Mouse (Mus musculus) left cerebral cortex, adult 18-20 months (tissue): Measurements from ENCODE around the gene Tbcel. TPM values are rescaled to one million over a fixed set of nuclear protein-coding genes. Genes with fewer than 3 reads are reported as not detected.
A peak's percentile ranks its signal among the peaks of the same experiment; 100 is the strongest.

Experiments
- DNase-seq, 2 experiments: peaks; one replicate each; pipeline ENCODE4 v3.0.0; 2021 to 2022; ENCODE audit warnings: low spot score in 2 of 2, mixed read lengths in 1 of 2
- long read RNA-seq, 2 experiments: library from polyadenylated mRNA; stranded (forward); transcript quantifications; one replicate each; pipeline ENCODE4 v2.0.0; 2021
- total RNA-seq, 2 experiments: library from RNA; stranded (reverse); gene quantifications; 2 replicates each; pipeline ENCODE4 v1.2.3; 2021

The Tbcel gene
- total RNA-seq = 10 to 100 TPM; 46.3 to 48.9 TPM
- long read RNA-seq, experiment 1, full-length matches to known transcripts = 3 of 15 reads
- long read RNA-seq, experiment 1, partial matches to known transcripts = 1 of 15 reads
- long read RNA-seq, experiment 1, other reads (novel, unspliced or antisense) = 11 of 15 reads
- long read RNA-seq, experiment 2, full-length matches to known transcripts = 4 of 11 reads
- long read RNA-seq, experiment 2, partial matches to known transcripts = 2 of 11 reads
- long read RNA-seq, experiment 2, other reads (novel, unspliced or antisense) = 5 of 11 reads

DNA sequence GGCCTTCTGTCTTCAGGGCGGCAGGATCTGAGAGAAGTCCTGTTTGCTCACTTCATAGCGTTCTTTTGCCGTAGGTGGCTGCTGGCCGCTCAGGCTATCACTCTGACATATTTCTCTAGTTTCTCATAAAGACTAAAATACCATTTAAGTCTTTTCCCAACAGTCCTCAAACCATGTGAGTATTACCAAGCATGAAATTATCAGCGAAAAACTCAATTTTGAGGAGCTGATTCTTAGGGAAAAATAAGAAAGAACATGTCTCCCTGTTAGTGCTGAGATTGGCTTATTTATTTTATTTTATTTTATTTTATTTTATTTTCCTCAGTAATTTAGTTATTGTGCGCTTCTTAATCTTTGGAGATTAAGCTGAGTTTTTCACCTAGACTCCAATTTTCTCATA, at the start of gene Tbcel:
TSS of gene Tbcel (minus strand) at position 101 of the 400 bp plus-strand sequence.
- DNase-seq = no peak

DNA sequence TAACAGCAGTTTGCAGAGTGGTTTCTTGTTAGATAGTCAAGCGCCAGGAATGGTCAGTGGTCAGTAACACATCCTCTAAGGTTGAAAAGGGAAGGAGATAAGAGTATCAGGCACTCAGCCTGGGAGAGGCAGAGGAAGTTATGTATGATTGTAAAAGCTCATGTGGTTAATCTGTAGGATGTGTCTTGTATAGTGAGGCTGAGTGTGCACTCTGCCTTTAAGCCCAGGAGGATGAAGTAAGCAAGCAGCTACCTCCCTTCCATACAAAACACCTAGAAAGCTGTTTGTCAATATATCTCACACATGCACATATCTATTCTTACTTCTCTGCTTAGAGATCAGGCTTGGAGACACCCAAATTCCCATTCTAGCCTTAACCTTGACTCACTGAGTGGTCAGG, 47.6 kb upstream of the Tbcel start:
- DNase-seq = no peak

DNA sequence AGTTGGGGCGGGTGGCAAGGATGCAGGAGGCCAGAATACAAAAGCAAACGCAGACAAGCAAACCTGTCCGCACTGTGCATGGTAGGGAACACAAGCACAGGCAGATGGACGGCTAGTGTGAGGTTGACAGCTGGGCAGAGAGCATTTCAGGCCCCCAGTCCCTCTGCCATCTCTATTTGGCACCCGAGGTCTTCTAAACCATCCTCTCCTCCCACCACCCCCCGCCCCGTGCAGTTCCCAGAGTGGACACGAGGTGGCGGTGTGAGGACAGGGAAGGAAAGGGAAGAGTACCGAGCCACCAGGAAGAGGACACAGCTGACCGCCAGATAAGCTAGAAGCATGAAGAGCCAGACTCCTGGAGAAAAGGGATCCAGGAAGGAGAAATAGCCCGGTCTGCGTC, 42.5 kb upstream of the Tbcel start:
- DNase-seq = peak; percentile 86 to 91

DNA sequence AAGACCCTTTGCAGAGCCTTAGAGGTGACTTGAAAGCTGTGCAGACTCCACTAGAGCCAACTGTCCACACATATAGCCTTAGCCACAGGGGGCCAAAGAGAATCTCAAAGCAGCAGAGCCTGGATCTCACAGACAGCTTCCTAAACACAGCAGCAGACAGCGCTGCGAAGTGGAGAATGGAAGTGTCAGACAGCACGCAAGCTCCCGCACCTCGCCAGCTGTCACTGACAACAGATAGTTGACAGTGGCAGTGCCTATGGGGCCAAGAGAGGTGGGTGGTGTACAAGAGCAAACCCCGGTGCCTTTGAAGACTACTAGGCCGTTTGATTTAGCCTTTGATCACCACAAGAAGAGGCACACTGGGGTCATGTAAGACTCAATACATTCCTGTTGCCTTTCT, 41.4 kb upstream of the Tbcel start:
- no peak for DNase-seq

DNA sequence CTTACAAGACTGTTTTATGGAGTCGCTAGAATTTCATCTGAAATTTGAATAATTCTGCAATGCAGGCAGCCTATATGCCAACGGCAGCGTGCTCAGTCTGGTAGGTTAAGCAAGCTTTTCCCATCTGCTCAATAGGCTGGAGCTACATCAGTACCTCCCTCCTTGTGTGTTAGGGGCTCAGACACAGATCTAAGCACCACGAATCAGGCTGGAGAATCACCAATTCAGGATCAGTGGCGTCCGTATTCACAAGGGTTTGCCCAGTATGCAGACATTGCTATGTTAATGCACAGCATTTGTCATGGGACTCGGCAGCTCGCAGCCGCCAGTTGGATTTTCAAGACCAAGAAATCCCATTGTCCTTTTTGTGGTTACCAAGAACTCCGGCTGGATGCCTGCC, 36.9 kb upstream of the Tbcel start:
- no peak for DNase-seq

DNA sequence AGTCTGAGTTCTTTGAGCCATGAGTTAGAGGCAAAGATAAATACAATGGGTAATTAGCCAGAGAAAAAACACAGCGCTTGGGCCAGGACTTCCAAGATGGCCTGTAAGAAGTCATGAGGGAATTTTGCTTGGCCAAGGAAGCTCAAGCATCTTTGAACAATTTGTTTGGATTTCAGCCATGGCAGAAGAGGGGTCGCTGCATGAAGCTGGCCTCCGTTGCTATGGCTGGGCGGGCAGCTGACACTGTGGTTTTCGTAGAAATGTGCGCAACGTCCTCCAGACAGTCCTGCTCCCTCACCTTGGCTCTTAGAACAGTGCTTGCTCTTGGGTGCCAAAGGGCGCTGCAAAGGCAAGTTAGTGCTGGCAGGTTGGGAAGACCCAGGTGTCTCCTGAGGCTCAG, 25.9 kb upstream of the Tbcel start:
- no peak for DNase-seq

DNA sequence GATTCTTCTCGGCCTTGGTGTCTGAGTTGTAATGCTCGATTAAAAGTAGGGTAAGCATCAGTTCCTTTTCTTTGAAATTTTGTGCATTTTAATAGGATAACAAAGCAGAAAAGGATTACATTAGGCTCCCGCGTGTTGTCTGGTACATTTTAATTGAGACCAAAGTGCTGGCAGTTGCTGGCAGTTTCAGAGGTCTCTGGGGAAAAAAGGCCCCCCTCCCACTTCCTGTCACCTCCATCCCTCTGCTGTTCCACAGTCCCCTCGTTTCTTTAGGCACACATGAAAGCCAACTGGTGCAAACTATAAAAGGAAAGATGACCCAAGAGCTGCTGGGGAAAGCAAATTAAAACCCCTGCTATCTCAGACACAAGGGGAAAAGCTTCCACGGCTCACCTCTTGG, 25.4 kb upstream of the Tbcel start:
- DNase-seq = no peak

DNA sequence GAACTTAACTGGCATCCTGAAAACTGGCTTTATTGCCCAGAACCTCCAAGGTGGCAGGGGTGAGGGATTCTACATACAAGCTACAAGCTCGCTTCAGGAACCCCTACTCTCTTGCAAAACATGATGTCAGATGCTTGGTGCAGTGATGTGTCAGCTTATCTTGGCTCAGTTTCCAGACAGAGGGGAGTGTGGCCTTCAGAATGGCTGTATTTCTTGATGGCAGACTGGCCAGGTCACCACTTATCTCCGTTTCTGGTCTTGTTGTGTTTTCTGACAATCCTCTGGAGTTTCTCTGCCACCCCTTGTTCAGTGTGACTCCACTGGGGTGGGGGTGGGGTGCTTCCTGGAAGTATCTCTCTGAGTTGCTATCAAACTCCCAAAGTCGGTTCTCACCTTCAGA, 24.3 kb upstream of the Tbcel start:
- DNase-seq = no peak

DNA sequence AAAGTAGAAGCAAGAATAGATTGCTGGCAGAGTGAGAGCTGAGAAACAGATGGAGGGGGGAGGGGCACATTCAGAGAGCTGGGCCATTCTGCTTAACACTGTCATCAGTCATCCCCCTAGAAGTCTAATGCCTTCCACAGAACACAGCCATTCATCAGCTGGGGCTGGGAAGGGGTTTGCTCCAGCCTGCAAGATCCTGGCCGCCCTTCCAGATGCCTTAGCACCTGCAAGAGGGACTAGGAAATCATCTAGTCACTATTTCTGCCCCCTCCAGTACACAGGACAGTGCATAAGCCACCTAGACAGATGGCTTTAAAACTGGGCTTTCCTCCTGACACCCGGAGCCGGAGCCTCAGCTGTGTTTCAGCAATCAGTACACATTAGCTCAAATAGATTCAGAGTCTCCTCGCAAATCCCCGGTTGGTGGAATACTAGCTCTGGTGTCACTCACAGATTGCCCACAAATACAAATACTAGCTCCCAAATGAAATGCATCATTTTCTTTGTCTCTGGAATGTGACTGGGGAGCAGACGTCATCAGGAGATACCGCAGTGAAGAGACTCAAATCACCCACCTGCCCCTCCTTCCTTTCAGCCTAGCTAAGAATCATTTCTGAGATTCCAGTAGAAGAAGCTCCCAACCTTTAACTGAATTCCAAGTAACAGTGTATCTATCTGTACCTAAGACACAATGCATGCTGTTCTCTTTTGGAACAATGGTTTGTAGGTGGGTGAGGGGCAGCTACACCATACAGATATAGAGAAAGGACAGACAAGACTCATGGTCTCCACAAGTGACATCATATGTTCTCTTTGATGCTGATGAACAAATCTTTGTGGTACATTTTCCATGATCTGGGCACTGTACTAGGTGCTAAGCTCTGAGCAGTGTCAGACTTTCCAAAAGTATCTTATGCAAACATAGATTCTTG, 22.9 kb upstream of the Tbcel start:
- DNase-seq = peak; percentile 38

DNA sequence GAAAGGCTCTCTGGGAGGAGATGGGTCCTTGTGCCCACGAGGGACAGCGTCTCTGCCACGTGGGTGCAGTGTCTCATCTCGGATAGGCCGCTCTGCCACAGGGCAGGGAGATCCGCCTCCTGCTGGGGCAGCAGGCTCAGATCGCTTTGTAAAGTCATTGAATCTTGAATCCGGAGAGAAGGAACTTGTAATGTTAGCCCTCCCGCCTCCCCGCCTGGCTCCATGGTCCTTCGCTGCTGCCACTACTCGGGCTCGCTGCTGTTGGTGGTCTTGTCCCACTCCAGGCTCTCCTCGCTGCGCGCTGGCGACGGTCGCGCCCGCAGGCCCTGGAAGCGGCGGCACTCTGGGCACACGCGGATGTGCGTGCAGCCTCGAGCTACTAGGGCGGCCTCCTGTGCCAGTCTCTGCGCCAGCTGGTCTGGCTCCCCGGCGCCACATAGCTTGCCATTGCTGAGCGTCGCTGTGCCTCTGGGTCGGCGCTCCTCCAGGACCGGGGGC, 13.0 kb upstream of the Tbcel start:
- peak; percentile 19 to 55 for DNase-seq

DNA sequence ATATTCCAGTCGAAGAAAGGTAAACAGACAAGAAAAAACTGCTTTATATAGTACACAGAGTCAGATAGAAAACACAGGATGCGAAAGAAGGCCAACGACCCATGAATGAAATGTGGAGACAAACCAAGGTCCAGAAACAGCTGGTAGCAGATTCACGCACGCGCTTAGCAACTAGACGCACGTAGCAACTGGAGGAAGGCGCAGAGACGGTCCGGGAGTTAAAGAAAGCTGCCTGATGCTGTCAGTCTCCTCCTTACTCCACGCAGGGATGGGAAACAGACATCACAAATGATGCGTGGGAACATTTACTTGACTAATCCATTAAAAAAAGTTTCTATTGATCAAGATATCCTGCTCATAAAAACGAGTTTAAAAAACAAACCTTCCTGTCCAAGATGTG, 10.6 kb upstream of the Tbcel start:
- no peak for DNase-seq

DNA sequence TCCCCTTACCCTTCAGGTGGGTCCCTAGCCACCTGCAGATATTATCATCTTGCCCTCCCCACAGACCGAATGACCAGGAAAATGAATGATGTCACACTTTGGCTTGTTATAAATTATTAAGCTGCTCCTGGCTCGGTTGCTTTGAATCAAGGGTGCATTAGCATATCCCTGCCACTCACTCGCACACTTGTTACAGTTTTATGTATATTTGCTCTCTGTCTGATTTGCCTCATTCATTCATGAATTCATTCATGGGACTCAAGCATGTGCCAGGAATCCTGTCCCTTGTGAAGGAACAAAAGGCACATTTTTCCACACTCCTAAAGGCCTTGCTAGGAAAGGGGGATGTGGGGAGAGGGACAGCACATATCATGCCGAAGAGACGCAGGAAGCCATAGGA, 5.5 kb upstream of the Tbcel start:
- no peak for DNase-seq

DNA sequence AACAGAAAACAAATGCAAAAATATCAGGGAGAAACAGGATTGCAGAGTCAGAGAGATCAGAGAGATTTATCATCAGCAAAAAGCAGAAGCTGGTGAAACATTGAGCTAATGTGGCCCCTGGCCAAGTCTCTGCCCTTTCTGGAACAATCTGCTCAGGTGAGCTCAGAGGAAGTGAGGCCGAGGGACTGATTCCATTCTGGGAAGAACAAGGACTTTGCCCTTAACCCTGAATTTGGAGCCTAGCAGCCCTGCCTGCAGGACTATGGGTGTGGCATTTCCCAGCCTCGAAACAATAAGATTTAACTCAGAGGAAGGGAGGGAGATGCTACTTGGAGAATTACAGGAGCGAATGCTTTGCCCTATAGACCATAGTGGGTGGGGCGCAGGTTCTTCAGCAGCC, 4.7 kb upstream of the Tbcel start:
- no peak for DNase-seq

DNA sequence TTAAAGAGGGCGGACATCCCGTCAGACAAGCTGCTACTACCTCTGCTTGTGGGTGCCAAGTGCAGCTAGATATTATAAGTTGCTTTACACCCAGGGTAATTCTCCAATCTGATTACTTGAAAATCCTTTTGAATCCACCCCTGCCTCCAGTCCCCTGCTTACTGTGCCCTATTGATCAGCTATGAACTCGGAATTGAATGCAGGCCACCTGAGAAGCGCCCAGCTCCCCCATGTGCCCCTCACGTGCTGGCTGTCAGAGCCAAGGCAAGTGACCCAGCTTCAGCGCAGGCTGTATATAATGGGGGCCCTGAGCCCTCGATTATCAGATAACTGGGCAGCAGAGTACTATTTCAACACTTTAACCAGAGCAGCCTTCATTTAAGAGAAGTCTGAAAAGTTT, 626 bp upstream of the Tbcel start:
- DNase-seq = no peak

DNA sequence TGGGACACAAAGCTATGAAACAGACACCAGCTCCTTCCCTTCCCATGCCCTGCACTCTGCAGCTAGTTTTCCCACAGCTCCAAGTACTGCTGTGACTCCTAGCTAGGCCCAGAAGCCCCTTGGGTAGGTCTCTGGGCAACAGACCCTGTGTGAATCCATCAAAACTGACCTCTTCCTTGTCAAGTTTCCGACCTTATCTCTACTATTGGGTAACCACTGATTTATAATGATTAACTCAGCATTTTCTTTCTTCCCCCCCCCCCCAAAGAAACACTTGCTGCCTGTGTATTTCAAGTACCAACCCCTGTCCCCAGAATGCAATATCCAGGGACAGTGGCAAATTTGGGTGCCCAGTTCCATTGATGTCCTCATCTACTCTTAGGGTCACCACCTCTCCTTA, 587 bp downstream of the Tbcel start:
- no peak for DNase-seq

DNA sequence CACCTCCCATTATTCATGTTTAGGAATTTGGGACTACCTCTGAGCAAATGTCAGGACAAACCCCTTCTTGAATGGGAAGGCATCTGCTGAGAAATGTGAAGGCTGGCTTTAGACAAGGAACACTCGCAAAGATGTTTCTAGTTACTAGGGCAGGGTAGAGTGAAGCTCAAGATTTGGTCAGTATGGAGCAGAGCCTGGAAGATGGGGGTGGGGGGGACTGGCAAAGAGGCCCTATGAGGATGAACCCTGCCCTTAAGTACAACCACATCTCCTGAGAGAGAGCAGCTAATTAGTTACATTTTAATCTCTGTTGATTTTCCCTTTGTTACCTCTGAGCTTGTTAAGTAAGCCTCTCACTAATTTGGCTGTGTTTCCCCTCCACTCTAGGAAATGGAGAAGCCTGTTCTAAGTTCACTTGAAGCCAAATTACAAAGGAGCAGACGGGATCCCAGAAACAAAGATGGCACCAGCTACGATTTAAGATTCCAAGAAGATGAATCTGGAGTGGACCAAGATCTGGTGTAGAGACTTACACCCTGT, 2.6 kb downstream of the Tbcel start:
- DNase-seq = no peak

DNA sequence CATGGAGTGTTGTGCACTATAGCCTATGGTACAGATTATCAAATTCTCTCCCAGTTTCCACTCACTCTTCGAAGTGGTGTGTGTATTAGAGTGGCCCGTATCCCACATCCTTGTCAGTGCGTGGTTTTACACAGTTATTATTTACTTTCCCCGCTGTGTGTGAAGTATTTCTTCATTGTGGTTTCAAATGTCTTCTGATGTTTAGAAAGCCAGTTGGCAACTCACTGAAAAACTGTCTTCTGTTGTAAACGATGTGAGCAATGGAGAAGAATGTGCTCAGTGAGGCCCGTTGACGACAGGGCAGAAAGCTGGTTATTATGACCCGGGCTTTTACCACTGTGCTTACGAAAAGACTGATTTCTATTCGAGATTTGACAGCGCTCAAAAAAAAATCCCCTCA, 3.0 kb downstream of the Tbcel start:
- no peak for DNase-seq

DNA sequence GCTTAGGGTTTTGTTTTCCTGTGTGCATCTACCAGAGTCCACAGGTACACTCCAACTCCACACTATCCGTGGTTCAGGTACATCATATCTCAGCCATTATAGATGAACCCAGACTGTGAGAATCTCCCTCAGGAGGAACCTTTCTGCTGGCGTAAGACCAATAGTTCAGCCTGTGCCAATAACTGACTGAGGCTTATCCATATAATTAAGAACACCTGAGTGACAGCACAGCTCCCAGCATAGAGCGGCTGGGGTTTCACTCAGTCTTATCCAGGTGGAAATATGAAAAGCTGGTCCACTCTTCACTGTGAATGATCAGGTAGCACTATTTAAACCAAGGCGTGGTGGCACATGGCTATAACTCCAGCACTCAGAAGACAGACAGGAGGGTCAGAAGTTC, 3.9 kb downstream of the Tbcel start:
- DNase-seq = no peak

DNA sequence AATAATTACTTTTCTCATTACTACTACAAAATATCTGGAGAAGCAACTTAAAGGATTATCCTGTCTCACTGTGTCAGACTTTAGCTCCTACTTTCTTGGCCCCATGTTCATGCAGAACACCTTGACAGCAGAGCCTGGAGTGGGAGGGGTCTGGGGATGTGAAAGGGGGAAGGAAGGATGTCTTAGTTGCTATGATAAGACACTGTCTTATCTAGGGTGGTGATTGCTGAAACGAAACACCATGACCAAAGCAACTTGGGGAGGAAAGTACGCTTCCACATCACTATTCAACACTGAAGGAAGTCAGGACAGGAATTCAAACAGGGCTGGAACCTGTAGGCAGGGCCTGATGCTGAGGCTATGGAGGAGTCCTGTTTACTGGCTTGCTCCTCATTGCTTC, 11.3 kb downstream of the Tbcel start:
- DNase-seq = no peak

DNA sequence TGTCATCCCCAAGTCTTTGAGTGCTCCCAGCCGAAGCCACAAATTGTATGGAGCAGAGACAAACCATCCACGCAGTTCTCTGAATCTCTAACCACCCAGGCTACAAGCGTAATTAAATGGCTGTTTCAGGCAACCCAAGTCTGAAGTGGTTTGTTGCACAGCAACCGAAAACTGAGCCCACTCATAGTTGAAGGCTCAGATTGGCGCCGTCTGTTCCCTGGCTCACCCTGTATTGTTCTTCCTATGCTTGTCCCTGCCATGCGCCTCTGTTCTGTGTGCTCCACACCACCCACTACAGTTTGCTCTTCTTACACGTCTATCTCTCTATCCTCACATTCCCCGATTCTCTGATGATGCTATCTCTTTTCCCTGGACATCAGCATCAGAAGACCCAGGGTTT, 15.8 kb downstream of the Tbcel start:
- peak; percentile 32 to 73 for DNase-seq

DNA sequence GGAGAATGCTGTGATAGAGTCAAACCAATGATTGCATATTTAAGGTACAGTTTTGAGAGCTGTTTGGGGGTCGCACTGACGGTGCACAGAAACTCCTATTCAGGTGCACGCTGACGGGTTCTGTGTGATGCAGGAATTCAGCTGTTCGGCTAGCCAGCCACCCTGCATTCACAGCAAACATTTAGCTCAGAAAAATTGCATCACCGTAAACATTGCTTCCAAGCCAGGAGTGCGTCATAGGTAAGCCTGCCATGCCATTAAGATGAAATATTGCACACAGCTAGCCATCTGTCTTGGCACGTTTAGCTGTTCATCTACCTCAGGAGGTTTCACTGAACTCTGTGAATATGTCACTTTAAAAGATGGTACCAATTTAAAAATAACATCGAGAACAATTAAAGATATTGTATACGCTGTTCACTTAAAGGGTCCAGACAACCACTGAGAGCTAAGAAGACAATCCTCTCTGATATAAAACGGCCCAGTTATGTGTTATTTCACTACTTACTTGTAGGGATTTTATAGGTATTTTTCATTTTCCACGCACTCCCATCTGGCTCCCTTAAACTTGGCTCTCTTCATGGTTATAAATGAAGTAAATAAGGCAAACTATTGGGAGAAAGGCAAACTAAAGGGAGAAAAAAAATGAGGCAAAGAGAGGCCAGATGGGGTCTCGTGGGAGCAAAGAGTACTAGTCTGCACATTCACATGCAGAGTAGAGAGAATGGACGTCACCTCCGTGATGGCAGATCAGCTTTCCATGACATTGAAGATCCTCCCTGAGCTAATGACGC, 16.8 kb downstream of the Tbcel start:
- no peak for DNase-seq
